Mouse (Mus musculus): ENCODE measurements around the gene Stub1.
A peak's percentile ranks its signal among the peaks of the same experiment; 100 is the strongest.

DNA sequence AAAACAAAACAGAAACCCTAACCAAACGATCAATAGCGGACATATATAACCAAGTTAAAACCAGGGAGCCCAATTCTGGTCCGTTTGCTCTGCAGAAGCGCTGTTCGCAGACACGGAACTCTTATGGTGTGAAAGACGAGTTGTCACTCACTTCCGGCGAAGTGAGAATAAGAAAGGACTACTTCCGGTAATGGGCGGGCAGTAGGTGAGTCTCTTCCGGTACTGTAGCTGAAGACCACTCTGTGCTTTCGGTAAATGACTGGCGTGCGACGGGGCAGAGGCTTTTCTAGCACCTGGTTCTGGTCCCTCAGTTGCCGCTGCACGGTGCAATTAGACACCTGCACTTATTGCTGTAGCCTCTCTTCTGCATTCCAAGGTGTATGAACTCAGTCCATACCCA lies 9.8 kb downstream of the Stub1 start, which contains the start of gene Wdr24:
- peak; percentile 18 for TF ChIP-seq POLR2A (IDR thresholded peaks at IDR 0.05; ENCODE audit: low read depth, low read length)
- no peak for TF ChIP-seq CTCF (conservative IDR thresholded peaks at IDR 0.05; ENCODE audit: insufficient read depth, insufficient read length, low read depth, low read length)

Data from kidney, adult 2 months (tissue).